Mouse (Mus musculus): Measurements from ENCODE around the gene B4galnt3.

GRCm38 (mm10) chr6:120196837-120197236 lies 97.5 kb downstream of the B4galnt3 start:
- TF ChIP-seq CTCF (IDR thresholded peaks at IDR 0.05; ENCODE audit: low read depth) (peak; percentile 72), EP300 (IDR thresholded peaks at IDR 0.05; ENCODE audit: low read depth) (no peak)

Measured in liver, postnatal 0 days (tissue).